Mouse (Mus musculus) lung, postnatal 0 days (tissue): Measurements from ENCODE around the gene Sorbs1. TPM values are rescaled to one million over a fixed set of nuclear protein-coding genes. Genes with fewer than 3 reads are reported as not detected.

Experiments
- ATAC-seq: fragments of 200-750 bp; cut with Nextera tagmentation; 2 replicates; pipeline ENCODE4 v1.8.0; 2017; ENCODE audit warnings: moderate library complexity
- DNase-seq: peaks from one replicate; pipeline ENCODE4 v3.0.0-alpha.2; 2016; ENCODE audit warnings: low spot score
- H3K27ac ChIP-seq: fragments of 300-500 bp; sonication (generic); 2 replicates; pipeline ENCODE4 v1.5.1; 2014; ENCODE audit warnings: antibody characterized with exemption, mild to moderate bottlenecking, low read length, mixed read lengths
- H3K27me3 ChIP-seq: fragments of 300-500 bp; sonication (generic); replicated peaks from 2 replicates; pipeline ENCODE4 v1.6.1; 2014; ENCODE audit warnings: low read length, mixed read lengths; ENCODE audit not compliant: insufficient read depth
- H3K36me3 ChIP-seq: fragments of 300-500 bp; sonication (generic); 2 replicates; pipeline ENCODE4 v1.6.1; 2014; ENCODE audit warnings: low read length, mixed read lengths; ENCODE audit not compliant: insufficient read depth
- H3K4me1 ChIP-seq: fragments of 300-500 bp; sonication (generic); 2 replicates; pipeline ENCODE4 v1.6.1; 2014; ENCODE audit warnings: antibody characterized with exemption, low read depth, low read length, mixed read lengths; ENCODE audit not compliant: insufficient read depth
- H3K4me2 ChIP-seq: fragments of 300-500 bp; sonication (generic); replicated peaks from 2 replicates; pipeline ENCODE4 v1.6.1; 2014; ENCODE audit warnings: low read depth, mild to moderate bottlenecking, low read length, moderate library complexity, mixed read lengths
- H3K4me3 ChIP-seq: fragments of 300-500 bp; sonication (generic); 2 replicates; pipeline ENCODE4 v1.5.1; 2014; ENCODE audit warnings: low read depth, low read length
- H3K9ac ChIP-seq: fragments of 300-500 bp; sonication (generic); replicated peaks from 2 replicates; pipeline ENCODE4 v1.6.1; 2014; ENCODE audit warnings: low read depth, mild to moderate bottlenecking
- H3K9me3 ChIP-seq: fragments of 300-500 bp; sonication (generic); 2 replicates; pipeline ENCODE4 v1.6.1; 2016; ENCODE audit warnings: low read length, mixed read lengths
- CTCF ChIP-seq: IDR thresholded peaks from 2 replicates; pipeline ENCODE4 v1.5.1; 2016; ENCODE audit warnings: antibody characterized with exemption, mild to moderate bottlenecking
- EP300 ChIP-seq: IDR thresholded peaks from 2 replicates; pipeline ENCODE4 v1.6.1; 2016; ENCODE audit warnings: antibody characterized with exemption, mild to moderate bottlenecking, control low read depth
- WGBS: fragments of 180-500 bp; shearing (Covaris S2); extraction: QIAGEN DNeasy Blood & Tissue Kit; methylation state at CpG from one replicate; pipeline ENCODE4 v1.1.7; 2014; 5-methylcytosine and 5-hydroxymethylcytosine counted together
- polyA plus RNA-seq: library from polyadenylated mRNA; unstranded; fragments of >200 nt; fragmentation: Nextera tagmentation; extraction: Ambion mirVana; gene quantifications from 2 replicates; pipeline ENCODE4 v1.2.1, GENCODE M21; 2015

The Sorbs1 gene
- polyA plus RNA-seq, 1 experiment from 2014 or later, result 36.4 TPM

GRCm38 (mm10) chr19:40299182-40299581 is 214.4 kb downstream of the Sorbs1 start:
- ATAC-seq, result no peak
- 74% methylated on average over 6 of the region's 6 CpGs for WGBS
- no peaks in the 10 kb centered on the region for H3K9me3 ChIP-seq
- 0 out of 2 replicates have a peak, but pooled peaks cover 3% of the 10 kb centered on the region for H3K36me3 ChIP-seq
- H3K4me3 ChIP-seq, result no peak overlapping the region
- no peak overlapping the region for H3K27ac ChIP-seq
- DNase-seq, result no peak
- H3K4me2 ChIP-seq, result no peak overlapping the region
- H3K27me3 ChIP-seq, result no peaks in the 10 kb centered on the region
- no peaks in the 10 kb centered on the region for H3K4me1 ChIP-seq
- H3K9ac ChIP-seq, result no peak overlapping the region
- TF ChIP-seq CTCF, result no peak
- TF ChIP-seq EP300, result no peak

GRCm38 (mm10) chr19:40298574-40298973 is 215.0 kb downstream of the Sorbs1 start:
- H3K4me3 ChIP-seq, result no peak overlapping the region
- H3K27me3 ChIP-seq, result no peaks in the 10 kb centered on the region
- H3K9ac ChIP-seq, result no peak overlapping the region
- TF ChIP-seq EP300 (no peak), CTCF (no peak)
- WGBS, result 97% methylated on average over 2 of the region's 2 CpGs
- H3K9me3 ChIP-seq, result no peaks in the 10 kb centered on the region
- ATAC-seq (no peak), DNase-seq (no peak)
- 0 out of 2 replicates have a peak, but pooled peaks cover 3% of the 10 kb centered on the region for H3K36me3 ChIP-seq
- H3K27ac ChIP-seq, result no peak overlapping the region
- no peak overlapping the region for H3K4me2 ChIP-seq
- no peaks in the 10 kb centered on the region for H3K4me1 ChIP-seq

- Histone ChIP-seq H3K4me3 (no peak overlapping the region), H3K27ac (no peak overlapping the region), H3K4me2 (no peak overlapping the region), H3K27me3 (no peaks in the 10 kb centered on the region), H3K4me1 (no peaks in the 10 kb centered on the region), H3K9ac (no peak overlapping the region), H3K9me3 (no peaks in the 10 kb centered on the region), H3K36me3 (0 out of 2 replicates have a peak, but pooled peaks cover 3% of the 10 kb centered on the region)
- 62% methylated on average over 4 of the region's 4 CpGs for WGBS
- DNase-seq (no peak), ATAC-seq (no peak)
- TF ChIP-seq CTCF (no peak), EP300 (no peak)
Observed at GRCm38 (mm10) chr19:40297798-40298144, 215.8 kb downstream of the Sorbs1 start.

- H3K9ac ChIP-seq, result no peak overlapping the region
- no peak overlapping the region for H3K4me2 ChIP-seq
- H3K27ac ChIP-seq, result no peak overlapping the region
- WGBS, result 80% methylated on average over 7 of the region's 7 CpGs
- no peaks in the 10 kb centered on the region for H3K27me3 ChIP-seq
- ATAC-seq (no peak), DNase-seq (no peak)
- 0 out of 2 replicates have a peak, but pooled peaks cover 3% of the 10 kb centered on the region for H3K36me3 ChIP-seq
- no peaks in the 10 kb centered on the region for H3K9me3 ChIP-seq
- H3K4me3 ChIP-seq, result no peak overlapping the region
- TF ChIP-seq EP300 (no peak), CTCF (no peak)
- no peaks in the 10 kb centered on the region for H3K4me1 ChIP-seq
Observed at GRCm38 (mm10) chr19:40297078-40297797, 216.3 kb downstream of the Sorbs1 start.

- DNase-seq, result no peak
- TF ChIP-seq CTCF, result no peak
- 61% methylated on average over 1 of the region's 1 CpGs for WGBS
Observed at GRCm38 (mm10) chr19:40294231-40294630, 219.3 kb downstream of the Sorbs1 start.

GRCm38 (mm10) chr19:40293791-40294190 is 219.8 kb downstream of the Sorbs1 start:
- no peak overlapping the region for H3K4me3 ChIP-seq
- no peak for TF ChIP-seq CTCF
- TF ChIP-seq EP300, result no peak
- ATAC-seq (no peak), DNase-seq (no peak)
- H3K27me3 ChIP-seq, result no peaks in the 10 kb centered on the region
- H3K36me3 ChIP-seq, result no peaks in the 10 kb centered on the region
- WGBS, result 95% methylated on average over 6 of the region's 6 CpGs
- H3K9ac ChIP-seq, result no peak overlapping the region
- H3K27ac ChIP-seq, result no peak overlapping the region
- H3K4me2 ChIP-seq, result no peak overlapping the region
- no peaks in the 10 kb centered on the region for H3K9me3 ChIP-seq
- no peaks in the 10 kb centered on the region for H3K4me1 ChIP-seq

More at GRCm38 (mm10) chr19:40294231-40294630, 219.3 kb downstream of the Sorbs1 start:
- H3K27me3 ChIP-seq, result no peaks in the 10 kb centered on the region
- H3K4me2 ChIP-seq, result no peak overlapping the region
- H3K4me1 ChIP-seq, result no peaks in the 10 kb centered on the region
- no peak overlapping the region for H3K27ac ChIP-seq
- no peak overlapping the region for H3K4me3 ChIP-seq
- H3K36me3 ChIP-seq, result no peaks in the 10 kb centered on the region
- no peak overlapping the region for H3K9ac ChIP-seq
- H3K9me3 ChIP-seq, result no peaks in the 10 kb centered on the region
- ATAC-seq, result no peak
